Mouse (Mus musculus): ENCODE measurements around the gene Gpr55.

- TF ChIP-seq CTCF (IDR thresholded peaks at IDR 0.05; ENCODE audit: low read depth, low read length) (no peak), POLR2A (IDR thresholded peaks at IDR 0.05; ENCODE audit: borderline replicate concordance, low read depth, low read length) (0 out of 2 replicates have a peak, but pooled peaks have one; percentile 70)
Measured at GRCm38 (mm10) chr1:85894231-85894747, 66.5 kb downstream of the Gpr55 start, which contains the start of gene Itm2c.

Data from bone marrow macrophage, adult 2 months (primary cell).